Mouse (Mus musculus): ENCODE data around the gene Lrrc73. TPM values are rescaled to one million over a fixed set of nuclear protein-coding genes. Genes with fewer than 3 reads are reported as not detected.

Gene Lrrc73
- polyA plus RNA-seq, 1 experiment from 2014 or later = 9.4 TPM

DNA sequence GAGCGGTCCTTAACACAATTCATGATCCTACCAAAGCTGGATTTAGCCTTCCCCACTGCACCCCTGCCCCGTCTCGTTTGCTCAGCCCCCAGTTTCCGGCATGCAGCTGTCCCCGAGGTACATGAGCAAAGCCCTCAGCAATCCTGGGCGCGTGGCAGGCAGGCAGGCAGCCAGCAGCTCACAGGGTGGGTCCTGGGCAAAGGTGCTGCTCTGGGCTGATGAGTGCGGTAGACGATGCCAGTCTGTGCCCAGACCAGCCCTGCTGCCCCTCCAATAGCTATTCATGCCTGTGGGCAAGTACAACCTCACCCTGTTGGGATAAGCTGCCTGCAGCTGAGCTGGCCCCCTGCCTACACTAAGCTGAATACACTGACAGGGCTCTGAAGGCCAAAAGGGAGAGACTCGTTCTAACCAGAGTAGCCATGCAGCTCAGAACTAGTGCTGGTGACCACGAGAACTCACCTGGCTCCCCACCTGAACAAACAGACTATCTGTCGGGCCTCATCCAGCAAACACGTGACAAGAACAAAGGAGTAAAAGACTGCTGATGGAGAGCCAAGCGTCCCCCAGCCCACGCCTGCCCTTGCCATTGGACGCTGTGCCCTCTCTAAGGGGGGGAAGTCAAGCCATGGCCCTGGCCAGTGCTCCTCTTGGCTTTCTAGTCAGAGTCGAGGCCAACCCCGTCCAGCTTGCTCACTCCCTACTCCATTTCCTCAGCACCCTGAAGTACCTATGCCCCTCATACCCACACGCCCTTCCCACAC, 16.6 kb downstream of the Lrrc73 start:
- ATAC-seq = no peak
- in situ Hi-C loops (cut with MboI; ENCODE audit: low pct_unique_long_range_greater_than_20kb) = loop anchor here (5.0 kb wide), 1 partner anchor 122 kb away; no protein-coding TSS in a partner anchor
- ChIA-PET POLR2A (interaction anchor here (0.6 to 1.0 kb wide), 4 partner anchors 12 to 63 kb away, joined by 3 to 4 read pairs (median 3); no protein-coding TSS in a partner anchor), CTCF (interaction anchor here (0.8 to 1.8 kb wide), 4 partner anchors 10 to 32 kb away, joined by 3 to 6 read pairs (median 4); partner anchors contain the start of gene Dlk2)
- DNase-seq (ENCODE audit: low read depth, low spot score) = no peak
- H3K27me3 ChIP-seq = no peaks in the 10 kb centered on the region
- no peak for TF ChIP-seq CTCF (IDR thresholded peaks at IDR 0.05)

DNA sequence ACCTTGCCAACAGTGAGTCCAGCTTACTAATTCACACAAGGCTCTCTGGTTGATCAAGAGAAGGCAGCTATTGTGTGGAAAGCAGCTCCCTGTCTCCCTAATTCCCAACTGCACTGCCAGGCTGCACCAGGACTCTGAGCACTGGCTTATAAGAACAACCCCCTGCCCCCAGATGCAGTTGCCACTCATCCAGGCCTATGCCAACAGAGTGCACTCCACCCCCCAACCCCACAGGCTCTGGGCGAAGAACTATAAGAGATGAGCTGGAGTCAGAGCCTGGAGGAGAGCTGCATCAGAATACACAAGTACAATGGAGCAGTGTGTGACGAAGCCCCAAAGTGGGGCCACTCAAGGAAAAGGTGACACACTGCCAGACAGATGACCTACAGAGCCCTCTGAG, 18.7 kb downstream of the Lrrc73 start:
- ATAC-seq = no peak
- DNase-seq (ENCODE audit: low read depth, low spot score) = no peak
- CTCF ChIA-PET = interaction anchor here (0.8 kb wide), 1 partner anchor 14 kb away, joined by 3 read pairs; no protein-coding TSS in a partner anchor
- TF ChIP-seq CTCF (IDR thresholded peaks at IDR 0.05) = no peak
- no peaks in the 10 kb centered on the region for H3K27me3 ChIP-seq
- in situ Hi-C loops (cut with MboI; ENCODE audit: low pct_unique_long_range_greater_than_20kb) = no loop called here
- POLR2A ChIA-PET = no interaction called here

DNA sequence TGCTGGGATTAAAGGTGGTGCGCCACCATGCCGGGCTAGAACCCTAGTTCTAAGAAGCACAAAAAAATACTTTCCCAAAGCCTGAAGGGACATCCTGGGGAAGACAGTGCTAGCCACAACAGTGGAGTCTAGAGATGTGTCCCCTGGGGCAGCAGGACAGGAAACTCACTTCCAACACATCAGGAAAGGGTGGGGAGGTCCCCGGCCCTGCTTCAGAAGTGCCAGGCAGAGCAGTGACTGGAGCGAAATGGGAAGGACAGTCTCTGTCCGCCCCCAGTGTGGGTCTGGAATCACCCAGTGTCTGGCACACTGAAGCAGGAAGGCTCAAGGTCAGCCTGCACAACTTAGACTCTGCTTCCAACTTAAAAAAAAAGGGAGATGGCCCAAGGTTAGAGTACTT, 19.3 kb downstream of the Lrrc73 start:
- ChIA-PET POLR2A (interaction anchor here (1.2 kb wide), 1 partner anchor 9 kb away, joined by 4 read pairs; no protein-coding TSS in a partner anchor), CTCF (interaction anchor here (1.0 kb wide), 1 partner anchor 11 kb away, joined by 3 read pairs; no protein-coding TSS in a partner anchor)
- TF ChIP-seq CTCF (IDR thresholded peaks at IDR 0.05) = no peak
- H3K27me3 ChIP-seq = no peaks in the 10 kb centered on the region
- DNase-seq (ENCODE audit: low read depth, low spot score) = no peak
- in situ Hi-C loops (cut with MboI; ENCODE audit: low pct_unique_long_range_greater_than_20kb) = no loop called here
- ATAC-seq = no peak

DNA sequence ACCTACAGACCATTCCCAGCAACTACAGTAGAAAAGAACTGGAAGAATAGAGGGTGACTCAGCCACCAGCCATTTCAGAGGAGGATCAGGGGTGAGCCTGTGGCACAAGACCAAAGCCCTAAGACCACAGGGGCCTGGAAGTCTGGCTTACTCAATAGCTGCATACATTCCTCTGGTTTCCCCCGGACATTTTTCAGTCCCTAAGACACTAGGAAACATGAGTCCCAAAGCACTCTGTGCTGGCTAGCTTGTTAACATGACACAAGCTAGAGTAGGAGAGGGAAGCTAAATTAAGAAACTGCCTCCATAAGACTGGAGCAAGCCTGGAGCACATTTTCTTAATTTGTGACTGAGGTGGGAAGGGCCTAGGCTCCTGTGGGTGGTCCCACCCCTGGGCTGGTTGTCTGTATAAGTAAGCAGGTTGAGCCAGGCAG, 20.5 kb downstream of the Lrrc73 start:
- ATAC-seq = peak; percentile 76
- no peaks in the 10 kb centered on the region for H3K27me3 ChIP-seq
- in situ Hi-C loops (cut with MboI; ENCODE audit: low pct_unique_long_range_greater_than_20kb) = no loop called here
- ChIA-PET CTCF (interaction anchor here (0.9 to 2.4 kb wide), 2 partner anchors 21 to 25 kb away, joined by 3 to 5 read pairs; partner anchors contain the start of gene Lrrc73), POLR2A (interaction anchor here (1.2 kb wide), 2 partner anchors 8 to 11 kb away, joined by 3 to 4 read pairs; no protein-coding TSS in a partner anchor)
- peak; percentile 94 for DNase-seq (ENCODE audit: low read depth, low spot score)
- TF ChIP-seq CTCF (IDR thresholded peaks at IDR 0.05) = no peak

DNA sequence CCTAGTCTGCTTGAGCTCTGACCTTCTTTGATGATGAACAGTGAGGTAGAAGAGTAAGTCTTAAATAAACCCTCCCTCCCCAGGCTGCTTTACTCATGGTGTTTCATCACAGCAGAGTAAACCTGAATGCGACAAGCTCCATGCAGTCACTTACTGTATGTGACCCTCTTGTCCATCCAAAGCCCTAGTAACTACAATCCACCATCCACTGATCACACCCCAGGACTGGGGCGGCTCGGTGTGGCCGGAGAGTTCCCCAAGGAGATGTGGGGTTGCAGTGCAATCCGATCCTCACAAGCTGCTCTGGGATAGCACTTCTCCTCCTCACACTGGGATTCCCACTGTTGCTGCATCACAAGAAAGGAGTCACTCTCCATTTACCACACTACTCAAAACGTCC, 21.1 kb downstream of the Lrrc73 start:
- no peaks in the 10 kb centered on the region for H3K27me3 ChIP-seq
- CTCF ChIA-PET = interaction anchor here (0.9 to 2.4 kb wide), 2 partner anchors 22 to 25 kb away, joined by 3 to 5 read pairs; partner anchors contain the start of gene Lrrc73
- TF ChIP-seq CTCF (IDR thresholded peaks at IDR 0.05) = no peak
- in situ Hi-C loops (cut with MboI; ENCODE audit: low pct_unique_long_range_greater_than_20kb) = no loop called here
- POLR2A ChIA-PET = interaction anchor here (1.2 kb wide), 1 partner anchor 11 kb away, joined by 3 read pairs; no protein-coding TSS in a partner anchor
- DNase-seq (ENCODE audit: low read depth, low spot score) (no peak), ATAC-seq (no peak)

DNA sequence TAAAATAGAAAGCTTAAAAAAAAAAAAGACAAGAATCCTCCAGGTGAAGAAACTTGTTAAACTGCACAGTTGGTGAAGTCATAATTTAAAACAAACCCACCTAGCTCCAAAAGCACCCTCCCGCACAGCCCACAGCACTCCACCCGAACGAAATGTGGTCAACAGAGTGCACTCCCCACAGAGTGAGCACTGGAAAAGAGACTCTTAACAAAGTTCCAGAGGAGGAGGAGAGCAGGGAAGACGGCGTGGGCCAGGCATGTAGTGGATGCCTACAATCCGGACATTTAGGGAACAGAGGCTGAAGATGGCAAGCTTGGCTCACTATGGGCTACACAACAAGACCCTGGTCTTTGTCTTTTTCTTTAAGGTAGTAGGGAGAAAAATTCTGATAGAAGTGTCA, 21.7 kb downstream of the Lrrc73 start:
- in situ Hi-C loops (cut with MboI; ENCODE audit: low pct_unique_long_range_greater_than_20kb) = no loop called here
- ChIA-PET CTCF (interaction anchor here (2.4 kb wide), 1 partner anchor 23 kb away, joined by 5 read pairs; the partner anchor contains the start of gene Lrrc73), POLR2A (no interaction called here)
- no peak for TF ChIP-seq CTCF (IDR thresholded peaks at IDR 0.05)
- DNase-seq (ENCODE audit: low read depth, low spot score) (no peak), ATAC-seq (no peak)
- no peaks in the 10 kb centered on the region for H3K27me3 ChIP-seq

DNA sequence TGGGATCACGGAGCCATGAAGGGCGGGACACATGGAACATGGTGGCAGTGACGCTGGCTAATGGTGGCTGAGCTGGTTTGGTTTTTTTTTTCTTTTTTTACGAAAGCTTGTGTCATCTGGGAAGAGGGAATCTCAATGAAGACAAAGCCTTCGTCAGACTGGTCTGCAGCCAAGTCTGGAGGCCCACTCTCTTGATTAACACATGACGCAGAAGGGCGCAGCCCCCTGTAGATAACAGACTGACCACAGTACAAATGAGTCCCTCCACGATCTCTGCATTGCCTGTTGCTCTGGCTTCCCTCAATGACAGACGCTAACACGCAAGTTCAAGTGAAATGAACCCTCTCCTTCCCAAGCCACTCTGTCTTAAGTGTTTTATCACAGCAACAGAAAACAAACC, 22.2 kb downstream of the Lrrc73 start:
- ATAC-seq = no peak
- no peak for DNase-seq (ENCODE audit: low read depth, low spot score)
- no peaks in the 10 kb centered on the region for H3K27me3 ChIP-seq
- ChIA-PET CTCF (interaction anchor here (1.5 to 2.4 kb wide), 2 partner anchors 23 to 25 kb away, joined by 3 to 5 read pairs; partner anchors contain the start of gene Lrrc73), POLR2A (no interaction called here)
- no peak for TF ChIP-seq CTCF (IDR thresholded peaks at IDR 0.05)
- in situ Hi-C loops (cut with MboI; ENCODE audit: low pct_unique_long_range_greater_than_20kb) = no loop called here

DNA sequence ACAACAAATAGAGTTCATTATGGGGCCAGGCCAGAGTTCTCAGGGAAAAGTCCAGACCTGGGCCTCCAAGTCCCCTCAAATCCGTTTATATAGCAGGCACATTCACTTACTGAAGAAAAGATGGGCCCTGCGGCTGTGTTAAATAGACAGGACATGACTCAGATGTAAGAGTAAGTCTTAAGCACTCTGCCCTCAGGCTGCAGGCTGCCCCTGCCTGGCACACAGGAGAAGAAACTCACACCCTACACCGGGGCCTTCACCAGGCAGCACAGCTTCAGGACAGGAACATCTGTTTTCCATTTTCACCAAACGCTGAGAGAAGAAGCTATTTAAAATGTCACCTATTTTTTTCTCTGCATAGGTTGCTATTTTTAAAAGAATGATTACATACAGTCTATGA, 24.3 kb downstream of the Lrrc73 start:
- DNase-seq (ENCODE audit: low read depth, low spot score) = no peak
- TF ChIP-seq CTCF (IDR thresholded peaks at IDR 0.05) = no peak
- ChIA-PET CTCF (interaction anchor here (0.7 to 1.0 kb wide), 2 partner anchors 12 to 50 kb away, joined by 3 read pairs; partner anchors contain the start of gene Abcc10), POLR2A (interaction anchor here (1.3 kb wide), 1 partner anchor 34 kb away, joined by 13 read pairs; no protein-coding TSS in a partner anchor)
- ATAC-seq = peak; percentile 27
- in situ Hi-C loops (cut with MboI; ENCODE audit: low pct_unique_long_range_greater_than_20kb) = no loop called here
- H3K27me3 ChIP-seq = no peaks in the 10 kb centered on the region

DNA sequence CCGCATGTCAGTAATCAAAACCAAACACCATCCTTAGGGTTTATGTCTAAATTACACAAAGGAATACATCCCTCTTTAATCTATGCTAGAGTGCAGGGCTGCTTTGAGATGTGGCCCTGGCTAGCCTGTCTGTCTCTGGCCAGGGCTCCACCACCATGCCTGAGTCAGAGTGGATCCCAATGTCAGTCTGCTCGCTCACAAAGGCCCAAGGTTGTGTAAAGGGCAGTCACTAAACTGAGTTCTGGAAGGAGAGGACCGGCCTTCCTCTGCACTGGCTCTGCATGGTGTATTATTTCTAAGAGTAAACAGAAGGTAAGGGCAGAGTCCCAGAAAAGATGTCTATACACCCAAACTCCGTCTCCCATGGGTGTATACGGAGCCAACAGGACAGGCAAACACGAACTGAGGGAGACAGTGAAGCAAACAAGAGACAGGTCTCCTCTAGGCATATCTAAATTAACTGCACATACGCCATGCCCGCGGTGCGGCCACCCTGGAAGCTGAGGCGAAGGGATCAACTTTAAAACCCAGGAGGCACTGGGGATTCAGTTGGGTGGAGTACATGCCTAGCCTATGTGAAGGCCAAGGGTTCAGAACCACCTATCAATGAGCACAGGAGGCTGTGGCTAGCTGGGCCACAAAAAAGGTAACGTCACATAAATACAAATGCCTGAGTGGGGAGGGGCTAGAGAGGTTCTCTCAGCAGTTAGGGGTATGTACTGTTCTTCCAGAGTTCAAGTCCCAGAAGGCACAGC, 24.9 kb downstream of the Lrrc73 start:
- POLR2A ChIA-PET = no interaction called here
- in situ Hi-C loops (cut with MboI; ENCODE audit: low pct_unique_long_range_greater_than_20kb) = no loop called here

DNA sequence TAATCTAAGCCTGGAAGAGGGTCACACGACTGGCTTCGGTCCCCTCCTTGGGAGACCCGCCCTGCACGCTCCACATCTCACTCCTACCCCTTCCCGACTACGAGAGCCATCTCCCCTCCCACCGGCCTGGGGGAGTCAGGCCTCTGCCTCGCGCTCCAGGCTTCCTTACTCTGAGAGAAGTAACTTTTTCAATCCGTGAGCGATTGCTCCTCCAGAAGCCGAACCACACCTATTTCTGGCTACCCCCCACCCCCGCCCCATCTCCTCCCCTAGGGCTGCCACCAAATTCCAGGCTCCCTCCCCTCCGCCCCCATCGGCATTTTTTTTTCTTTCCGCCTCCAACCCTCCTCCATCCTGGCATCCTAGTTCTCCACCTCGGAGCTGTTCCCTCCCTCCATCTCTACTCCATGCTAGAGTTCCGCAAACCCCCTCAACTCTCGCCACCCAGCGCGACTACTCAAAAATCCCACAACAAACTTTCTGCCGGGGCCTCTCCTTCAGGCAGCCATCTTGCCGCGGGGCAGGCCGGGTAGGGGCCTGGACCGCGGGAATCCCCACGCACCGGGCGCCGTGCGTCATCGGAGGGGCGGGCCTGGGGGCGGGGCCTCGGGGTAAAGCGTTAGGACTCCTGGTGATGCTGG, 29.3 kb downstream of the Lrrc73 start, which contains the start of gene Tjap1:
Tjap1 (minus strand) TSS at position 544 of the 641 bp plus-strand sequence.
- peak; percentile 63 for ATAC-seq

More for the DNA sequence above, 24.9 kb downstream of the Lrrc73 start:
- CTCF ChIA-PET = no interaction called here
- no peak for ATAC-seq
- no peak for TF ChIP-seq CTCF (IDR thresholded peaks at IDR 0.05)
- H3K27me3 ChIP-seq = no peaks in the 10 kb centered on the region
- no peak for DNase-seq (ENCODE audit: low read depth, low spot score)

More for the DNA sequence above, 29.3 kb downstream of the Lrrc73 start, which contains the start of gene Tjap1:
- ChIA-PET POLR2A (interaction anchor here (0.7 to 2.2 kb wide), 6 partner anchors 9 to 459 kb away, joined by 3 to 16 read pairs (median 4); no protein-coding TSS in a partner anchor), CTCF (no interaction called here)
- DNase-seq (ENCODE audit: low read depth, low spot score) = no peak
- in situ Hi-C loops (cut with MboI; ENCODE audit: low pct_unique_long_range_greater_than_20kb) = no loop called here
- no peaks in the 10 kb centered on the region for H3K27me3 ChIP-seq
- no peak for TF ChIP-seq CTCF (IDR thresholded peaks at IDR 0.05)
